Mouse (Mus musculus) spleen, adult 18-20 months (tissue): ENCODE measurements around the gene Il17d.

Experiments
- DNase-seq, 2 experiments: peaks; one replicate each; pipeline ENCODE4 v3.0.0; 2022; ENCODE audit warnings: mixed read lengths in 2 of 2

The Il17d gene

DNA sequence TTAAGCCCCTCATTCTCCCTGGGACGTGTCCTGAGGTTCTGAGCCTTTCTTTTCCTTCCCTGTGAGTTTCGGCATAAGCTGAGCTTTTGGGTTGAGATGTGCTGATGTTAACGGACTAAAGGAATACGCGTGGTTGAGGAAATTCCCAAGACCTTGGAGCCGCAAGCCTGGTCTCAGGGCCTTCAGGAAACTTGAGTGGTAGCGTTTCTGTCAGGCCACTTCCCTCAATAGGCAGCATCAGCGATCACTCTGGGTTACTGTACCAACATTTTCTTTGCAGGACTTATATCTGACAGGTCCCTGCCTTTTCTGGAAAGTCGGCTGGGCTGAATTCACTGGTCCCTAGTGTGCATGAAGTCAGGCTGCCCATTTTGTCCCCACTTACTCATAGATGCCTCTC is 12.2 kb downstream of the Il17d start:
- DNase-seq: no peak

DNA sequence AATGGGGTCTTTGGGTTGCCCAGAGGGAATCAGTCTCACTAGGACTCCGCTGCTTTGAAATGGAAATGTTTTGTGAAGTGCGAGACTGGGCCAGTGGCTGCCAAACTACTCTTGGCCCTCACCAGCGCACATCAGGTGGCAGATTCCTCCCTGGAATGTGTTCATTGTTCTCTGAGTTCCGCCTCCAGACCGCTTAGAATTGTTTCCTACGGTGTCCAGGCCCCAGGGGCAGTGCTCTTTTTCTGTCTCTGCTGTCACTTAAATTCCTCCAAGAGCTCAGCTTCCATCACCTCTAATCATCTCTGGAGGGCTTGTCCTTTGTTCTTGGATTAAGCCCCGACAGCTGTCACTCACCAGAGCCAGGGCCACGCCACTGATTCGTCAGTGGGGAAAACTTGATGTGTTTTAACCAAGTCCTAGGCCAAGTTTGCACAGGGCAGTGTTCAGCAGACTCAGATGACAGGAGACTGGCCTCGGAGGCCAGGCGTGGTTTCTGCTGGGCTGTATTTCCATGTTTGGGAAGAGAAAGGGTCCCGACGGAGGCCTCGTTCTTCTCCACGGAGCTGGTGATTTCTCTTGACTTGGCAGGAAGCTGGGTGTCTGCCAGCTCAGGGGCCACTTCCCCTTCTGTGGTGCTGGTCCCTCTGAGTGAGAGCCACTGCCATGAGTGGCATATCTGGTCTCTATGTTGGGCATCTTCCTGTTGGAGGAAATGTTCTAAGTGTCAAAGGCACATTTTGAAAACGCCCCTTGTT is 12.9 kb downstream of the Il17d start:
- DNase-seq: peak in 1 of 2 experiments; percentile 20

GRCm38 (mm10) chr14:57540683-57541082 is 16.1 kb downstream of the Il17d start:
- no peak for DNase-seq

DNA sequence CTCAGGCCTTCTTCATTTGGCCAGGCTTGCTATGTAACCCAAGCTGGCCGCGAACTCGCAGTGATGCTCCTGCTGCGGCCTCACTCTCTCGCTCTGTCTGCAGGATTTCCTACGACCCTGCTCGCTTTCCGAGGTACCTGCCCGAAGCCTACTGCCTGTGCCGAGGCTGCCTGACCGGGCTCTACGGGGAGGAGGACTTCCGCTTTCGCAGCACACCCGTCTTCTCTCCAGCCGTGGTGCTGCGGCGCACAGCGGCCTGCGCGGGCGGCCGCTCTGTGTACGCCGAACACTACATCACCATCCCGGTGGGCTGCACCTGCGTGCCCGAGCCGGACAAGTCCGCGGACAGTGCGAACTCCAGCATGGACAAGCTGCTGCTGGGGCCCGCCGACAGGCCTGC is 17.7 kb downstream of the Il17d start:
- peak; percentile 13 to 16 for DNase-seq

- DNase-seq: no peak
These were observed 19.0 kb downstream of the Il17d start for GRCm38 (mm10) chr14:57543420-57544039.

DNA sequence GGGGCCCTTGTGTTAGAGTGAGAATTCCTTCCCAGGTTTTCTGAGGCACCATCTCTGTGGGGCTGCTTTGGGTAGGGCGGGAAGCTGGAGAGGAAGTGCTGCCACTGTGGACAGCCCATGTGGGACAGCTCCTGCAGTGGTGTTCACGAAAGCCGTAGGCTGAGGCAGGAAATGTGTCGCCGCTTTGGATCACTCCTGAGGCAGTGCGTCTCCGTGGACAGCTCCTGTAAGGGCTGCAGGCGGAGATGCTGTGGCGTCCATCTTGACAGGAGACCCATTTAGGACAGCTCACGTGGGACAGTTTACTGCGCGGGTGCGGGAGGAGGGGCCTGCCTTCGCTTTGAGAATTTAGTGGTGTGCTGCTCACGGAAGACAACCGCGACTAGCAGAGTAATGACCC is 20.9 kb downstream of the Il17d start:
- DNase-seq: no peak

GRCm38 (mm10) chr14:57546131-57546530 is 21.6 kb downstream of the Il17d start:
- DNase-seq: no peak

GRCm38 (mm10) chr14:57546557-57547021 is 22.0 kb downstream of the Il17d start:
- DNase-seq: no peak

DNA sequence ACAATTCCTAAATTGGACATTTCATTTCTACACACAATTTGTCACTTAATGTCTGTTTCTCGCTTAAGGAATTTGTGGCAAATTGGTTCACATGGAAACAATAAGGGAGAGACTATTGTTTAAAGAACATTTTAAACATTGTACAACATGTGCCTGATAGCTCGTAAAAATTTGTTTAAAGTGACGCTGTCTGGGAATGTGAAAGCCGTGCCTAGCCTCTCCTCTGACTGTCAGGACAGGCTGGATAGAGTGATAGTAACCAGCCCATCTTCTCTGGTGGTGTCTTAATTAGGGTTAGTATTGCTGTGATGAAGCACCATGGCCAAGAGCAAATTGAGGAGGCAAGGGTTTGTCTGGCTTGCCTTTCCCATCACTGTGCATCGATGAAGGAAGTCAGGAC is 22.5 kb downstream of the Il17d start:
- no peak for DNase-seq

GRCm38 (mm10) chr14:57552945-57553344 is 28.4 kb downstream of the Il17d start:
- DNase-seq: no peak

GRCm38 (mm10) chr14:57554434-57554833 is 29.9 kb downstream of the Il17d start:
- no peak for DNase-seq

- no peak for DNase-seq
These were observed 31.0 kb downstream of the Il17d start for GRCm38 (mm10) chr14:57555471-57556070.

DNA sequence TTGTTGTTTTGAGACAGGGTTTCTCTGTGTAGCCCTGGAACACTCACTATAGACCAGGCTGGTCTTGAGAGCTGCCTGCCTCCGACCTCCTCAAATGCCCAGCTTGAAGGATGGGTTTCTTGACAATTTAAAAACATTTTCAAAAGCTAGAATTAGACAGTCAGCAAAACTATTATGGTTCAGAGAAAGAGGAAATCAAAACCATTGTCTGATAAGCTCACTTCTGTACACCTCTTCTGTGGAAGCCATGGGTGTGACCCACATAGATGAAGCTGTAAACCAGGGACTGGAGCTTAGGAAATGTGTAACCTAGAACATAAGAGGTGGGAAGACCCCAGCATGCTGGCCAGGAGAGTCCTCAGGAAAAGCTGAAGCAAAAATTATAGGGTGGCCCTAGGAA is 32.3 kb downstream of the Il17d start:
- DNase-seq: no peak

GRCm38 (mm10) chr14:57565626-57566025 is 41.0 kb downstream of the Il17d start:
- DNase-seq: no peak

GRCm38 (mm10) chr14:57571155-57572133 is 46.9 kb downstream of the Il17d start, which contains the start of gene Eef1akmt1:
TSS of gene Eef1akmt1 (minus strand) at chr14:57571612.
- peak; percentile 92 to 96 for DNase-seq

DNA sequence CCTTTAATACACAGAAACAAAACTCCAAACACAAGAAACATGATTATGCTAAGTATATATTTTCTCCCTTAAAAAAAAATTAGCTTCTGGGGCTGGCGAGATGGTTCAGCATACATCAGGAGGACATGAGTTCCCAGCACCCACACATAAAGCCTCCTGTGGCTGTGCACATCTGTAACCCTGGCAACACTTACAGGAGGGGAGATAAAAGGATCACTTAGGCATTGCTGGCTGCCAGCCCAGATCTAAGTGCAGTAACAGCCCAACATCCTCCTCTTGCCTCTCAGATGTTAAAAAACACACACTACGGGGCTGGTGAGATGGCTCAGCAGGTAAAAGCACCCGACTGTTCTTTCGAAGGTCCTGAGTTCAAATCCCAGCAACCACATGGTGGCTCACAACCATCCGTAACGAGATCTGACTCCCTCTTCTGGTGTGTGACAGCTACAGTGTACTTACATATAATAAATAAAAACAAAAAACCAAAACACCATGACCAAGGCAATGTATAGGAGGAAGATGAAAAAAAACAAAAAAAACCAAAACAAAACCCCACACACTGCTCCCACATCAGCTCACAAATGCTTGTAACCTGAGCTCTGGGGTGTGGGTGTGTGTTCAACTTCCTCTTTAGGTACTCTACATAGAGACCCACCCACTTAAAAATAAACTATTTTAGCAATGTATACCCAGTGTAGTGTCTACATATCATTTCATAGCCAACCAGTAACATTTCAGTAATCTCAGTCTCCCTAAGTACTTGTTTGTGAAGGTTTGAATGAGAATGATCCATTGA is 50.4 kb downstream of the Il17d start:
- no peak for DNase-seq

DNA sequence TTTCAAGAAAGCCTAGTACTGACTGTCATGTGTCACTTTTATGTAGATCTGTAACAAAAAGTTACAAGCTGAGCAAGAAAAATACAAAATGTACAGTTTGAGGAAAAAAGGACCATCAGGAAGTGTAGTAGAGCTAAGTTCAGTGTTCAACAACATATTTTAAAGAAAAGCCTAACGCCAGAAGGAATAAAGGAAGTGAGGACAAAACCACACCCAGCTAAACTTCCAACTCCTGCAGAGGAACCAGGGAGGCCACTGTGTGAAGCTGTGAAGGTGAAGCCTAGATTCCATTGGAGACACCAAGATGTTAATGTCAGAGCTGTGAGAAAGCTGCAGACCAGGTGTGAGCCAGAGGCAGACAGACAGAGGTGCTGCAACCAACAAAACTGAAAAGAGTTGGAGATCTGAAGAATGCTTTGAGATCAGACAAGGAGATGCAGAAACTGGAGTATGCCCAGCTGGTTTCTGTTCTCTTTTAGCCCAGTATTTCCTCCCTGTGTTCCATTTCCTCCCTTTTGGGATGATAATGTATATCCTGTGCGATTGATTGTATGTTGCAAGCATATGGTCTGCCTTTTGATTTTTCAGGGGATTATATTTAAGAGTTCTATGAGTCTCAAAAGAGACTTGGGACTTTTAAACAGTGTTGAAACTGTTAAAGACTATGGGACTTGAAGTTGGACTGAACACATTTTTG is 51.9 kb downstream of the Il17d start:
- no peak for DNase-seq

- DNase-seq: no peak
These were observed 67.3 kb downstream of the Il17d start for GRCm38 (mm10) chr14:57591830-57592229.
